Mouse (Mus musculus) ES-E14 (cell line): Measurements from ENCODE around the gene Smurf2. TPM values are rescaled to one million over a fixed set of nuclear protein-coding genes. Genes with fewer than 3 reads are reported as not detected.

Experiments used
- DNase-seq: peaks from one replicate; pipeline ENCODE4 v3.0.0-alpha.2; 2013; ENCODE audit warnings: low read depth, low spot score
- H3K27ac ChIP-seq: 2 replicates; pipeline ENCODE4 v1.5.1; 2012; ENCODE audit warnings: low read depth, mild to moderate bottlenecking, low read length, moderate library complexity, mixed read lengths; ENCODE audit not compliant: poor library complexity, insufficient read depth, severe bottlenecking
- H3K36me3 ChIP-seq: 2 replicates; pipeline ENCODE4 v1.6.1; 2012; ENCODE audit warnings: mild to moderate bottlenecking, low read length, moderate library complexity, mixed read lengths; ENCODE audit not compliant: control insufficient read depth, poor library complexity, insufficient read depth, severe bottlenecking
- H3K4me1 ChIP-seq, 2 experiments: fragments of 150-350 bp in 1 of 2; sonication (generic) in 1 of 2; 2 replicates each; pipeline ENCODE4 v1.6.1; 2012; ENCODE audit warnings: low read length in 2 of 2, mild to moderate bottlenecking in 1 of 2, mixed read lengths in 1 of 2; ENCODE audit not compliant: control insufficient read depth in 2 of 2, insufficient read depth in 2 of 2, poor library complexity in 1 of 2
- H3K4me3 ChIP-seq, 2 experiments: fragments of 150-350 bp in 1 of 2; sonication (generic) in 1 of 2; 2 replicates each; pipeline ENCODE4 v1.5.1; 2012; ENCODE audit warnings: low read length in 2 of 2, low read depth in 1 of 2, mild to moderate bottlenecking in 1 of 2, mixed read lengths in 1 of 2; ENCODE audit not compliant: insufficient read depth in 1 of 2, poor library complexity in 1 of 2, severe bottlenecking in 1 of 2
- H3K9ac ChIP-seq: 2 replicates; pipeline ENCODE4 v1.6.1; 2012; ENCODE audit warnings: low read depth, mild to moderate bottlenecking, low read length, mixed read lengths; ENCODE audit not compliant: poor library complexity, insufficient read depth, severe bottlenecking
- H3K9me3 ChIP-seq: fragments of 150-350 bp; sonication (generic); 2 replicates; pipeline ENCODE4 v1.6.1; 2012; ENCODE audit warnings: low read depth, mild to moderate bottlenecking, low read length; ENCODE audit not compliant: control insufficient read depth, insufficient read depth
- CHD2 ChIP-seq: IDR thresholded peaks from 2 replicates; pipeline ENCODE4 v1.6.1; 2014; ENCODE audit warnings: mild to moderate bottlenecking, low read depth, low read length, inconsistent platforms
- HCFC1 ChIP-seq: IDR thresholded peaks from 2 replicates; pipeline ENCODE4 v1.6.1; 2012; ENCODE audit warnings: low read length, inconsistent platforms, borderline replicate concordance; ENCODE audit not compliant: insufficient read depth
- MAFK ChIP-seq: IDR thresholded peaks from 2 replicates; pipeline ENCODE4 v1.6.1; 2014; ENCODE audit warnings: mild to moderate bottlenecking, low read depth, low read length, inconsistent platforms; ENCODE audit not compliant: insufficient read depth
- ZC3H11A ChIP-seq: IDR thresholded peaks from 2 replicates; pipeline ENCODE4 v1.6.1; 2012; ENCODE audit warnings: low read depth, mild to moderate bottlenecking, inconsistent platforms, low read length, borderline replicate concordance
- ZNF384 ChIP-seq: IDR thresholded peaks from 2 replicates; pipeline ENCODE4 v1.6.1; 2012; ENCODE audit warnings: low read depth, low read length, inconsistent platforms
- in situ Hi-C, 2 experiments: fragments of 600-800 bp; cut with MboI; formaldehyde crosslinking; loops; one replicate each; pipeline ENCODE4 v1.15.1; 2025; ENCODE audit warnings: low sequenced_read_pairs in 2 of 2, inconsistent platforms in 1 of 2; ENCODE audit not compliant: unreplicated experiment in 2 of 2
- total RNA-seq: library from RNA; depleted of rRNA; stranded (reverse); fragments of 300-350 nt; gene quantifications from 2 replicates; pipeline ENCODE4 v1.2.3, GENCODE M21; 2012

Gene Smurf2
- total RNA-seq, 1 experiment, result 25.3 TPM

- in situ Hi-C loops, result no loop called here
- H3K27ac ChIP-seq, result no peak overlapping the region
- H3K36me3 ChIP-seq, result no peaks in the 10 kb centered on the region
Observed at GRCm38 (mm10) chr11:106961471-106962081, 41.1 kb upstream of the Smurf2 start.

GRCm38 (mm10) chr11:106959121-106959520 lies 38.6 kb upstream of the Smurf2 start:
- Histone ChIP-seq H3K27ac (no peak overlapping the region; the same call in 1 of the 2 replicates), H3K4me1 (peaks cover 0 to 6% of the 10 kb centered on the region in 2 experiments; a peak in 1 of 4 replicates), H3K9ac (no peak overlapping the region), H3K36me3 (no peaks in the 10 kb centered on the region), H3K4me3 (no peak overlapping the region), H3K9me3 (no peaks in the 10 kb centered on the region)
- TF ChIP-seq ZC3H11A (no peak), CHD2 (no peak), HCFC1 (no peak), MAFK (no peak), ZNF384 (no peak)
- DNase-seq, result no peak
- in situ Hi-C loops, result no loop called here

More at GRCm38 (mm10) chr11:106961471-106962081, 41.1 kb upstream of the Smurf2 start:
- Histone ChIP-seq H3K9ac (no peak overlapping the region), H3K4me3 (no peak overlapping the region), H3K9me3 (no peaks in the 10 kb centered on the region), H3K4me1 (peaks cover 0 to 6% of the 10 kb centered on the region in 2 experiments; a peak in 1 of 4 replicates)
- TF ChIP-seq ZNF384 (no peak), MAFK (no peak), CHD2 (no peak), ZC3H11A (no peak), HCFC1 (no peak)
- no peak for DNase-seq

DNA sequence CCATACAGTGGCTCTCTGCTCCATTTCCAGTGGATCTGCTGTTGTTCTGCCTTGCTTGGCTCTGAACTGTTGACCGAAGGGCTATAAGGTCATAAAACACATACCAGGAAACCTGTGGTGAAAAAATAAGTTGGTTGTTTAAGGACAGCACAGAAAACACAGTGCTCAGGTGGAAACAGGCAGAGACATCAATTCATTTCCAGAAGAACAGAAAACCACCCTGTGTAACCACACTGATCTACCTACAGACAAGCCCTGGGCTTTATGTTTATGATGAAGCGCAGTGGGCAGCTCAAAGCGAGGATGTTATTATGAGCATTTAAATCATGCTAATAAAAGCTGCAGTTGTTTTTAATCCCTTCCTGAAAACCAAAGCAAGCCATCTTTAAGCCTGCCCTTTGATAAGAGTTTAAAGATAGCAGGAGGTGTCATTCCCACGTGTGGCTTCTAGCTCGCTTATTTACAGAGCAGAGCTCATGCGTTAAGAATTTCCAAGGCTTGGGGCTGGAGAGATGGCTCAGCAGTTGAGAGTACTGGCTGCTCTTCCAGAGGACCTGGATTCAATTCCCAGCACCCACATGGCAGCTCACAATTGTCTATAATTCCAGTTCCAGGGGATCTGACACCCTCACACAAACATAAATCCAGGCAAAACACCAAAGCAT lies 38.0 kb upstream of the Smurf2 start:
- no peak overlapping the region for H3K9ac ChIP-seq
- H3K4me3 ChIP-seq, result no peak overlapping the region
- no peaks in the 10 kb centered on the region for H3K9me3 ChIP-seq
- TF ChIP-seq ZNF384 (no peak), HCFC1 (no peak), MAFK (no peak), ZC3H11A (no peak), CHD2 (no peak)
- H3K27ac ChIP-seq, result no peak overlapping the region
- DNase-seq, result no peak
- in situ Hi-C loops, result no loop called here
- H3K4me1 ChIP-seq, result peaks cover 0 to 6% of the 10 kb centered on the region in 2 experiments; a peak in 1 of 4 replicates
- H3K36me3 ChIP-seq, result no peaks in the 10 kb centered on the region

DNA sequence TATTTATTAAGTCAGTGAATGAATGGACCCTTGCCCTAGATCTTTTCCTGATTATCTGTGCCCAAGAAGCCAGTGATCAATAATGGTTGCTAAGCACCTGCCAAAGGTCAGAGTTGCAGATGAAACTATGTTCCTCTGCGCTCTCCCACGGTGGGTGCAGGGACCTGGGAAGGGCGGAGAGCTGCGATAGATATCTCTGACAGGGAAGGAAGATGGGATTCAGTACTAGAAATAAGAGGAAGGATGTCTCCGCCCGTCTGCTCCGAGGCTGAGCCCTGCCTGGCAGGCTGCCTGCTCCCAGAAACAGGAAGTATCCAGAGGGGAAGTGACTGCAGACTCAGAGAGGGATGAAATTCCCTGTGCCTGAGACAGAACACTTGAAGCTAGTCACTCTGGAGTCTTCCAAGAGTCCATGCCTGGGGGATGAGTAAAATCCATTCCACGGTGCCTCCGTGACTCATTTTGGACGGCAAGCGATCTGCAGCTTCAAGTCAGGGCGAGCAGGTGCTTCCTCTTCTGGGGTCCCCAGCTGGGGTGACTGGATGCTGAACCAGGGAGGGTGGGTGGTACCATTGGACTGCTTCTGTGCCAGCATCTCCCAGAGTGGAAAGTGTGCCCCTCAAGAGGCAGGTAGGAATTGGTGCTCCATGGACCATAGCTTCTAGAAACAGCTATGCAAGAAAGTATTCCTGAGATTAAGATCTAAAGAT lies 36.9 kb upstream of the Smurf2 start:
- DNase-seq, result no peak
- TF ChIP-seq ZNF384, result no peak
- no peak for TF ChIP-seq ZC3H11A
- no peak for TF ChIP-seq HCFC1
- TF ChIP-seq CHD2, result no peak
- TF ChIP-seq MAFK, result no peak
- H3K27ac ChIP-seq, result no peak overlapping the region

More for the DNA sequence above, 36.9 kb upstream of the Smurf2 start:
- Histone ChIP-seq H3K4me3 (no peak overlapping the region; a peak in 1 of 4 replicates), H3K36me3 (no peaks in the 10 kb centered on the region), H3K9ac (no peak overlapping the region), H3K9me3 (no peaks in the 10 kb centered on the region), H3K4me1 (peaks cover 0 to 6% of the 10 kb centered on the region in 2 experiments; a peak in 1 of 4 replicates)
- in situ Hi-C loops, result no loop called here
